Mouse (Mus musculus) left cerebral cortex, postnatal 14 days (tissue): ENCODE data around the gene 9530053A07Rik. TPM values are rescaled to one million over a fixed set of nuclear protein-coding genes. Genes with fewer than 3 reads are reported as not detected.

Source experiments
- DNase-seq, 2 experiments: peaks; one replicate each; pipeline ENCODE4 v3.0.0; 2021 to 2022; ENCODE audit warnings: low spot score in 2 of 2, mixed read lengths in 1 of 2
- intact Hi-C: fragments of 180-260 bp; cut with DNase I; formaldehyde crosslinking; loops from one replicate; pipeline ENCODE4 v1.15.1; 2025
- total RNA-seq, 2 experiments: library from RNA; stranded (reverse); gene quantifications; 2 replicates each; pipeline ENCODE4 v1.2.3; 2021

9530053A07Rik gene
- total RNA-seq, 2 experiments from 2014 or later: not detected

GRCm38 (mm10) chr7:28168320-28169115 is 39.3 kb downstream of the 9530053A07Rik start:
- peak; percentile 67 to 69 for DNase-seq
- intact Hi-C loops: loop anchor here (2.0 kb wide), 1 partner anchor 118 kb away; the partner anchor contains the start of gene Psmc4

GRCm38 (mm10) chr7:28169489-28170422 is 40.5 kb downstream of the 9530053A07Rik start, which contains the start of gene Fbl:
Gene Fbl (plus strand): TSS chr7:28169710.
- intact Hi-C loops: loop anchor here (2.0 kb wide), 1 partner anchor 119 kb away; the partner anchor contains the start of gene Psmc4
- DNase-seq: peak; percentile 93 to 94

- intact Hi-C loops: no loop called here
- DNase-seq: no peak
These were observed 46.1 kb downstream of the 9530053A07Rik start for GRCm38 (mm10) chr7:28175358-28175757.

GRCm38 (mm10) chr7:28179228-28179627 is 50.0 kb downstream of the 9530053A07Rik start, which contains the start of gene Dyrk1b:
Gene Dyrk1b (plus strand): TSS chr7:28179469.
- peak; percentile 99 for DNase-seq
- intact Hi-C loops: no loop called here

- DNase-seq: peak; percentile 96 to 97
- intact Hi-C loops: no loop called here
These were observed 50.6 kb downstream of the 9530053A07Rik start for GRCm38 (mm10) chr7:28179741-28180377.

- intact Hi-C loops: no loop called here
- DNase-seq: no peak
These were observed 51.6 kb downstream of the 9530053A07Rik start for GRCm38 (mm10) chr7:28180890-28181289.

GRCm38 (mm10) chr7:28181376-28181775 is 52.1 kb downstream of the 9530053A07Rik start:
- intact Hi-C loops: no loop called here
- no peak for DNase-seq

GRCm38 (mm10) chr7:28182320-28182719 is 53.1 kb downstream of the 9530053A07Rik start:
- no peak for DNase-seq
- intact Hi-C loops: no loop called here

- intact Hi-C loops: no loop called here
- no peak for DNase-seq
These were observed 56.6 kb downstream of the 9530053A07Rik start for GRCm38 (mm10) chr7:28185884-28186283.

- intact Hi-C loops: no loop called here
- no peak for DNase-seq
These were observed 57.4 kb downstream of the 9530053A07Rik start for GRCm38 (mm10) chr7:28186631-28187030.

- intact Hi-C loops: no loop called here
- DNase-seq: no peak
These were observed 62.2 kb downstream of the 9530053A07Rik start for GRCm38 (mm10) chr7:28191489-28191888.

- intact Hi-C loops: no loop called here
- DNase-seq: no peak
These were observed 62.6 kb downstream of the 9530053A07Rik start for GRCm38 (mm10) chr7:28191903-28192302.

GRCm38 (mm10) chr7:28195414-28196098 is 66.3 kb downstream of the 9530053A07Rik start:
- no peak for DNase-seq
- intact Hi-C loops: no loop called here

- DNase-seq: no peak
- intact Hi-C loops: no loop called here
These were observed 67.3 kb downstream of the 9530053A07Rik start for GRCm38 (mm10) chr7:28196528-28196927.

- intact Hi-C loops: no loop called here
- DNase-seq: no peak
These were observed 69.8 kb downstream of the 9530053A07Rik start for GRCm38 (mm10) chr7:28199054-28199453.

GRCm38 (mm10) chr7:28203207-28204108 is 74.2 kb downstream of the 9530053A07Rik start:
- DNase-seq: no peak
- intact Hi-C loops: no loop called here

- peak in 1 of 2 experiments; percentile 40 for DNase-seq
- intact Hi-C loops: no loop called here
These were observed 76.9 kb downstream of the 9530053A07Rik start for GRCm38 (mm10) chr7:28206044-28206600.
